8 mouse cellular contexts compared by ENCODE assay signal in genomic region chr5:31452886-31453410, GRCm38 (mm10). TPM values are rescaled to one million over a fixed set of nuclear protein-coding genes. Genes with fewer than 3 reads are reported as not detected.
DNase-seq lines count a peak whose midpoint lies in the region; ATAC-seq and TF ChIP-seq lines count a peak whose summit lies in the region.

No protein-coding gene starts in this region.

- peaks cover 5 to 12% of the 10 kb centered on the region in 2 experiments for H3K4me1 ChIP-seq in heart, embryonic 14.5 days (ENCODE audit: control insufficient read depth in 2 of 2, insufficient read depth in 2 of 2, low read length in 2 of 2)
- H3K4me1 ChIP-seq in E14TG2a.4 (replicated peaks; ENCODE audit: low read depth, low read length), result peaks cover 23% of the 10 kb centered on the region
- H3K4me1 ChIP-seq in liver, embryonic 12.5 days, result peaks cover 23% of the 10 kb centered on the region

- no peaks in the 10 kb centered on the region for H3K27me3 ChIP-seq in heart, embryonic 14.5 days (ENCODE audit: control insufficient read depth, insufficient read depth, low read length)
- no peaks in the 10 kb centered on the region; the same call in 1 of the 2 replicates for H3K27me3 ChIP-seq in E14TG2a.4 (ENCODE audit: insufficient read depth, low read length)
- no peaks in the 10 kb centered on the region for H3K27me3 ChIP-seq in liver, embryonic 12.5 days (replicated peaks)

- peak overlapping the region; percentile 76 for H3K9ac ChIP-seq in heart, embryonic 14.5 days (ENCODE audit: low read length)
- H3K9ac ChIP-seq in liver, embryonic 12.5 days, result peak overlapping the region; percentile 79

- peak overlapping the region; percentile 57 to 59 for H3K4me3 ChIP-seq in heart, embryonic 14.5 days (ENCODE audit: control insufficient read depth in 1 of 2, insufficient read depth in 1 of 2, low read depth in 1 of 2, low read length in 2 of 2)
- H3K4me3 ChIP-seq in E14TG2a.4 (replicated peaks; ENCODE audit: low read length), result peak overlapping the region; percentile 80
- H3K4me3 ChIP-seq in liver, embryonic 12.5 days, result peak overlapping the region; percentile 64

- 13% methylated on average over 7 of the region's 7 CpGs for WGBS in heart, embryonic 14.5 days
- 6% methylated on average over 7 of the region's 7 CpGs for WGBS in liver, embryonic 12.5 days (ENCODE audit: insufficient replicate concordance)

- DNase-seq in heart, adult 9 months (ENCODE audit: low spot score in 2 of 2), result no peak
- DNase-seq in thymus, postnatal 25 days, result peak; percentile 24
- no peak for DNase-seq in urinary bladder, adult 2 months (ENCODE audit: low spot score)

- peak overlapping the region; percentile 82 for H3K4me2 ChIP-seq in heart, embryonic 14.5 days (ENCODE audit: low read length)
- H3K4me2 ChIP-seq in liver, embryonic 12.5 days, result peak overlapping the region; percentile 77

- no peaks in the 10 kb centered on the region for H3K9me3 ChIP-seq in heart, embryonic 14.5 days (ENCODE audit: control insufficient read depth, low read length)
- no peaks in the 10 kb centered on the region for H3K9me3 ChIP-seq in E14TG2a.4 (ENCODE audit: low read length)
- H3K9me3 ChIP-seq in liver, embryonic 12.5 days (replicated peaks), result no peaks in the 10 kb centered on the region

- no peak for TF ChIP-seq CTCF in E14TG2a.4 (conservative IDR thresholded peaks at IDR 0.05; ENCODE audit: low read length)

- H3K36me3 ChIP-seq in heart, embryonic 14.5 days (ENCODE audit: control insufficient read depth, insufficient read depth, low read length), result no peaks in the 10 kb centered on the region
- H3K36me3 ChIP-seq in E14TG2a.4 (ENCODE audit: insufficient read depth, low read length), result no peaks in the 10 kb centered on the region
- no peaks in the 10 kb centered on the region for H3K36me3 ChIP-seq in liver, embryonic 12.5 days

- no peak for ATAC-seq in heart, embryonic 14.5 days (ENCODE audit: insufficient number of reproducible peaks, insufficient read depth, low FRiP score, low read depth)
- peak; percentile 53; the same call in 1 of the 2 replicates for ATAC-seq in erythroblast, adult 5-6 weeks (replicated peaks; ENCODE audit: low FRiP score, poor library complexity, severe bottlenecking)
- no peak for ATAC-seq in liver, embryonic 12.5 days
- ATAC-seq in granulocyte monocyte progenitor cell, adult 5-6 weeks (replicated peaks; ENCODE audit: poor library complexity, severe bottlenecking), result no peak

- no peak overlapping the region for H3K27ac ChIP-seq in heart, embryonic 14.5 days (replicated peaks in 1 of 2; ENCODE audit: control insufficient read depth in 1 of 2, insufficient read depth in 1 of 2, low read depth in 2 of 2, low read length in 2 of 2)
- H3K27ac ChIP-seq in liver, embryonic 12.5 days, result no peak overlapping the region

RNA-seq across cellular contexts. Expression of gene Zfp512, which starts 0.7 kb away (rescaled TPM):
- polyA plus RNA-seq in heart, embryonic 14.5 days (2014; fragmentation: Nextera tagmentation; extraction: Ambion mirVana), result 32.7 and 34.4 TPM in 2 replicates
- 5.0 and 5.9 TPM in 2 replicates for total RNA-seq in erythroblast, adult 5-6 weeks (2015; ENCODE audit: low replicate concordance)
- 13.8 and 16.1 TPM in 2 replicates for total RNA-seq in erythroblast, adult 5-6 weeks (2017; ENCODE audit: low replicate concordance)
- 21.5 and 23.8 TPM in 2 replicates for polyA plus RNA-seq in liver, embryonic 12.5 days (2016; fragmentation: Nextera tagmentation; extraction: Ambion mirVana)
- 17.9 and 18.0 TPM in 2 replicates for total RNA-seq in granulocyte monocyte progenitor cell, adult 5-6 weeks (2014; fragmentation: Nextera tagmentation)
- 21.5 and 29.5 TPM in 2 replicates for total RNA-seq in granulocyte monocyte progenitor cell, adult 5-6 weeks (2017)
- 29.2 and 32.5 TPM in 2 replicates for polyA plus RNA-seq in urinary bladder, adult 2 months (2012; rRNA removed)

RNA-seq across cellular contexts. Expression of gene 4930548H24Rik, which starts 32.6 kb away (rescaled TPM):
- not detected in 2 replicates for polyA plus RNA-seq in heart, embryonic 14.5 days (2014; fragmentation: Nextera tagmentation; extraction: Ambion mirVana)
- total RNA-seq in erythroblast, adult 5-6 weeks (2015; ENCODE audit: low replicate concordance), result not detected in 2 replicates
- 0.17 and 1.1 TPM in 2 replicates for total RNA-seq in erythroblast, adult 5-6 weeks (2017; ENCODE audit: low replicate concordance)
- not detected in 2 replicates for polyA plus RNA-seq in liver, embryonic 12.5 days (2016; fragmentation: Nextera tagmentation; extraction: Ambion mirVana)
- not detected in 2 replicates for total RNA-seq in granulocyte monocyte progenitor cell, adult 5-6 weeks (2014; fragmentation: Nextera tagmentation)
- total RNA-seq in granulocyte monocyte progenitor cell, adult 5-6 weeks (2017), result not detected in 2 replicates
- polyA plus RNA-seq in urinary bladder, adult 2 months (2012; rRNA removed), result 0.06 and 0.10 TPM in 2 replicates

RNA-seq across cellular contexts. Expression of gene Gpn1, which starts 41.6 kb away (rescaled TPM):
- 37.9 and 38.8 TPM in 2 replicates for polyA plus RNA-seq in heart, embryonic 14.5 days (2014; fragmentation: Nextera tagmentation; extraction: Ambion mirVana)
- total RNA-seq in erythroblast, adult 5-6 weeks (2015; ENCODE audit: low replicate concordance), result 4.0 and 6.9 TPM in 2 replicates
- 4.0 and 4.3 TPM in 2 replicates for total RNA-seq in erythroblast, adult 5-6 weeks (2017; ENCODE audit: low replicate concordance)
- 34.9 and 38.8 TPM in 2 replicates for polyA plus RNA-seq in liver, embryonic 12.5 days (2016; fragmentation: Nextera tagmentation; extraction: Ambion mirVana)
- total RNA-seq in granulocyte monocyte progenitor cell, adult 5-6 weeks (2014; fragmentation: Nextera tagmentation), result 22.0 and 31.5 TPM in 2 replicates
- 35.3 and 46.6 TPM in 2 replicates for total RNA-seq in granulocyte monocyte progenitor cell, adult 5-6 weeks (2017)
- 13.2 and 13.7 TPM in 2 replicates for polyA plus RNA-seq in urinary bladder, adult 2 months (2012; rRNA removed)
